Mouse (Mus musculus) neural tube, embryonic 15.5 days (tissue): ENCODE data around the gene Tes3-ps. TPM values are rescaled to one million over a fixed set of nuclear protein-coding genes. Genes with fewer than 3 reads are reported as not detected.

Source experiments
- ATAC-seq: fragments of 200-750 bp; cut with Nextera tagmentation; 2 replicates; pipeline ENCODE4 v1.8.0; 2017; ENCODE audit warnings: mild to moderate bottlenecking, moderate TSS enrichment, moderate library complexity; ENCODE audit not compliant: low FRiP score
- H3K27ac ChIP-seq: fragments of 300-500 bp; sonication (generic); replicated peaks from 2 replicates; pipeline ENCODE4 v1.5.1; 2015; ENCODE audit warnings: mild to moderate bottlenecking, inconsistent platforms
- H3K27me3 ChIP-seq: fragments of 300-500 bp; sonication (generic); replicated peaks from 2 replicates; pipeline ENCODE4 v1.6.1; 2015; ENCODE audit warnings: inconsistent platforms
- H3K36me3 ChIP-seq: fragments of 300-500 bp; sonication (generic); 2 replicates; pipeline ENCODE4 v1.6.1; 2015; ENCODE audit warnings: inconsistent platforms
- H3K4me1 ChIP-seq: fragments of 300-500 bp; sonication (generic); 2 replicates; pipeline ENCODE4 v1.6.1; 2015; ENCODE audit warnings: inconsistent platforms
- H3K4me2 ChIP-seq: fragments of 300-500 bp; sonication (generic); 2 replicates; pipeline ENCODE4 v1.6.1; 2015; ENCODE audit warnings: inconsistent platforms, mild to moderate bottlenecking, moderate library complexity
- H3K4me3 ChIP-seq: fragments of 300-500 bp; sonication (generic); replicated peaks from 2 replicates; pipeline ENCODE4 v1.5.1; 2015; ENCODE audit warnings: mild to moderate bottlenecking, inconsistent platforms
- H3K9ac ChIP-seq: fragments of 300-500 bp; sonication (generic); replicated peaks from 2 replicates; pipeline ENCODE4 v1.6.1; 2015; ENCODE audit warnings: mild to moderate bottlenecking, inconsistent platforms
- H3K9me3 ChIP-seq: fragments of 300-500 bp; sonication (generic); replicated peaks from 2 replicates; pipeline ENCODE4 v1.6.1; 2016; ENCODE audit warnings: inconsistent platforms
- WGBS: fragments of 180-500 bp; shearing (Covaris S2); methylation state at CpG from one replicate; pipeline ENCODE4 v1.1.7; 2015; ENCODE audit warnings: mixed read lengths; 5-methylcytosine and 5-hydroxymethylcytosine counted together
- polyA plus RNA-seq: library from polyadenylated mRNA; unstranded; fragments of >200 nt; fragmentation: Nextera tagmentation; extraction: Ambion mirVana; gene quantifications from 2 replicates; pipeline ENCODE4 v1.2.1, GENCODE M21; 2015

The Tes3-ps gene
- polyA plus RNA-seq, 1 experiment from 2014 or later, result 0.58 TPM

- Histone ChIP-seq H3K4me2 (no peak overlapping the region), H3K4me3 (no peak overlapping the region), H3K9me3 (no peaks in the 10 kb centered on the region), H3K9ac (no peak overlapping the region), H3K27ac (no peak overlapping the region), H3K27me3 (no peaks in the 10 kb centered on the region), H3K4me1 (no peaks in the 10 kb centered on the region), H3K36me3 (no peaks in the 10 kb centered on the region)
- 88% methylated on average over 3 of the region's 3 CpGs for WGBS
- no peak for ATAC-seq
Observed at GRCm38 (mm10) chr13:49507176-49507575, 14.1 kb downstream of the Tes3-ps start.

DNA sequence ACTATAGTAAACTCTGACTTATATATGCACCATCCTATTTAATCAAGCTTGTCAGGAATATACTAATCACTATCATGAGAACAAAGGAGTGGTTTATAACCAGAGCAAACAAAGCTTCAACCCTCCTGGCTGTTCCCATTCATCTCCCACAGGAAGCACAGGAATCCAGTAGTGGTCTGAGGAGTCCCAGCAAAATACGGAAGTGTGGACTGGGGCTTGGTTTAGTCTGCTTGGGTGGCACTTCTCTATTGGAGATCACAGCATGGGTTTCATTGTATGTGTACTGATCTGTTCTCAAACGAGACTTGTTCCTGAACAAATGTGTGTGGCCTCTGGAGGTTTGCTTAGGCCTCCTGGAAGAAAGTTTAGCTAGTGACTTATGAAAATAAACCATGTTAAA is 25.6 kb downstream of the Tes3-ps start:
- Histone ChIP-seq H3K9ac (no peak overlapping the region), H3K4me2 (no peak overlapping the region), H3K4me3 (no peak overlapping the region), H3K27ac (no peak overlapping the region), H3K9me3 (no peaks in the 10 kb centered on the region), H3K36me3 (no peaks in the 10 kb centered on the region), H3K4me1 (no peaks in the 10 kb centered on the region), H3K27me3 (no peaks in the 10 kb centered on the region)
- WGBS, result 24% methylated on average over 2 of the region's 2 CpGs
- no peak for ATAC-seq

DNA sequence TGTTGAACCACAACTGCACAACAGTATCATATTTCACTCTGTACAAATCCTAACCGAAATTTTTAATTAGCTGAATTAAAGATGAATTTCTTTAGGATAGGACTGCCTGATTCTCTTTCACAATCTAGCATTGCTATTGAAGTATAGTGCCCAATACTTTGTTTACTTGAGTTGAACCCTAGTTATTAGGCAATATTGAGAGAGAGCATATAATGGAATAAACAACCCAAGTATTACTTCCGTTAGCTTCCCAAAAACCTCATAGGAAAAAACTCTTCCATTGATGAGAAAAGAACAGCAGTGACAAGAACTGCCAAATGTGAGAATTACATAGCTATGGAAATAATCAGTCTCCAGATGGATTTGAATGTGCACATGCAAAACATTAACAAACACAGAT is 33.1 kb downstream of the Tes3-ps start:
- Histone ChIP-seq H3K4me2 (no peak overlapping the region), H3K27me3 (no peaks in the 10 kb centered on the region), H3K4me3 (no peak overlapping the region), H3K9ac (no peak overlapping the region), H3K9me3 (no peaks in the 10 kb centered on the region), H3K36me3 (no peaks in the 10 kb centered on the region), H3K27ac (no peak overlapping the region), H3K4me1 (no peaks in the 10 kb centered on the region)
- no peak for ATAC-seq
- 90% methylated on average over 2 of the region's 2 CpGs for WGBS

DNA sequence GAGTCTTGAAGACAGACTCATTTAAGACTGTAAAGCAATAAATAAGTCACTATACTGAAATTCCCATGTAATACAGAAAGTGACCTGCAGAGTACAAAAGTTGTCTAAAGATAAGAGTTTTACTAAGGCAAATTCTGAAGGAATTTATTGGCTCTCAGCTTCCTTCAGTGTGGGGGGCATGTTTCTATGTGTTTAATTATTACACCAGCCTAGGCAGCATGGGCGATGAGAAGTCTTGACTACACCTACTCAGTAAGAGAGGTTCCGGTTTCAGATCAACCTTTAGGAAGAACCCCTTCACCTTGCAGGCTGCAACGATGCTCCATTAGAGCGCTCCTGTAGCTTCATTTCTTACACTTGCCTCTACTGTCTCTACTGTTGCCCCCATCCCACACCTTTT is 37.5 kb downstream of the Tes3-ps start:
- 98% methylated on average over 4 of the region's 4 CpGs for WGBS
- Histone ChIP-seq H3K9ac (no peak overlapping the region), H3K36me3 (no peaks in the 10 kb centered on the region), H3K4me3 (no peak overlapping the region), H3K27me3 (no peaks in the 10 kb centered on the region), H3K4me1 (no peaks in the 10 kb centered on the region), H3K27ac (no peak overlapping the region), H3K4me2 (no peak overlapping the region), H3K9me3 (no peaks in the 10 kb centered on the region)
- no peak for ATAC-seq

DNA sequence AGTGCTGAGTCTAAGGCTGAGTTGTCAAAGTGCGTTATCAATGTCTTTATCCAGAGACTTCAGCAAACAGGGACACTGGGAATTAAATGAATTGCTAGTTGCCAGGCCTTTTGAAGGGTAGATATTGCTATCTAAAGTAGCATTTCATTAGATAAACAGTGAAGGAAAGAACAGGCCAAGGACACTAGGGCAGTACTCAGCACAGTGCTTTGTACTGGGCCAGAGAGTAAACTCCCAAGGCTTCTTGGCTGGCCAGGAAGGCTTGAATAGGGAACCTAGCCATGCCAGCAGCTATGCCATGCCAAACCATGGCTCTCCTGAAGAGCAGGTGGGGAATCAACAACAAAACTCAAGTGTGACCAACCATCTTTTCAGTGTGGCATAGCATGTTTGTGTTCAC is 43.8 kb downstream of the Tes3-ps start:
- no peak overlapping the region for H3K4me2 ChIP-seq
- H3K36me3 ChIP-seq, result no peaks in the 10 kb centered on the region
- ATAC-seq, result no peak
- no peak overlapping the region for H3K27ac ChIP-seq
- H3K27me3 ChIP-seq, result no peaks in the 10 kb centered on the region
- no peak overlapping the region for H3K9ac ChIP-seq
- H3K4me3 ChIP-seq, result no peak overlapping the region
- 95% methylated on average over 1 of the region's 1 CpGs for WGBS
- no peaks in the 10 kb centered on the region for H3K9me3 ChIP-seq
- no peaks in the 10 kb centered on the region for H3K4me1 ChIP-seq

DNA sequence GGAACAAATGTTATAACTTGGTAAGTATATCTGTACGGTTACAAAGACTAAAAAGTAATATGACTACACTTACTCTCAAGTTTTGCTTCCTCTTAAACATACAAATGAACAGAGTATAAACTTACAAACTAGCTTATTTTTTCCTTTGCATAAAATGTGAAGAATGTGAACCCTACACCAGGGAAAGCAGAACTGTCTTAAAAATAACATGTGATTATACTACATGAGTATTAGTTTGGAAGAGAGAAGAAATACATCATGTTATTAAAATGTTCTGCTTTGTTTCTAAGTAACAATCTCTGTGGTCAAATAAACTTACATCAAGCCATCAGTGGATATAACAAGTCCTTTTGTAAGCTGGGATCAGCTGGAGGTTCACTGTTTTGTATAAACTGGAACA is 45.6 kb downstream of the Tes3-ps start:
- Histone ChIP-seq H3K4me3 (no peak overlapping the region), H3K9me3 (no peaks in the 10 kb centered on the region)
- 95% methylated on average over 1 of the region's 1 CpGs for WGBS

GRCm38 (mm10) chr13:49544279-49544678 is 51.2 kb downstream of the Tes3-ps start, which contains the start of gene Aspn:
TSS of gene Aspn (plus strand) at chr13:49544443.
- H3K4me2 ChIP-seq, result no peak within 1 kb of the TSS
- WGBS, result 88% methylated on average over 3 of the region's 3 CpGs
- no peak within 1 kb of the TSS for H3K9ac ChIP-seq
- H3K4me3 ChIP-seq, result no peak within 1 kb of the TSS
- no peaks in the 10 kb centered on the region for H3K36me3 ChIP-seq
- ATAC-seq, result no peak
- H3K27ac ChIP-seq, result no peak within 1 kb of the TSS
- H3K4me1 ChIP-seq, result no peaks in the 10 kb centered on the region
- H3K27me3 ChIP-seq, result no peaks in the 10 kb centered on the region
- no peaks in the 10 kb centered on the region for H3K9me3 ChIP-seq

More for the DNA sequence above, 45.6 kb downstream of the Tes3-ps start:
- no peaks in the 10 kb centered on the region for H3K27me3 ChIP-seq
- no peak for ATAC-seq
- H3K36me3 ChIP-seq, result no peaks in the 10 kb centered on the region
- H3K4me1 ChIP-seq, result no peaks in the 10 kb centered on the region
- no peak overlapping the region for H3K27ac ChIP-seq
- H3K4me2 ChIP-seq, result no peak overlapping the region
- H3K9ac ChIP-seq, result no peak overlapping the region

DNA sequence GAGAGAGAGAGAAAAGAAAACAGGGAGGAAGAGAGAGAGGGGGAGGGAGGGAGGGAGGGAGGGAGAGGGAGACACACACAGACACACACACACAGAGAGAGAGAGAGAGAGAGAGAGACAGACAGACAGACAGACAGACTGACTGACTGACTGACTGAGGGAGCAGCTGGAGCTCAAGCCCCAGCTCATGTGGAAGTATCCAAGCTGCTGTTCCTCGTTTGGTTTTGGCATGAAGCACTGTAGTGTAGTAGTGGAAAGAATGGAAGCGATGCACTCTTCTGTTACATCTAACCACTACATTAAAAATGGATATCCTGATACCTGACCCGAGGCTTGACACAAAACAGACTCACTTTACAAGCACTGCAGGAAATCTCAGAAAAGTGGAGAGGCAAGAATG is 52.5 kb downstream of the Tes3-ps start:
- Histone ChIP-seq H3K36me3 (no peaks in the 10 kb centered on the region), H3K4me2 (no peak overlapping the region), H3K4me1 (no peaks in the 10 kb centered on the region), H3K27ac (no peak overlapping the region), H3K9me3 (no peaks in the 10 kb centered on the region), H3K27me3 (no peaks in the 10 kb centered on the region), H3K9ac (no peak overlapping the region), H3K4me3 (no peak overlapping the region)
- no peak for ATAC-seq
- WGBS, result 78% methylated on average over 3 of the region's 3 CpGs

Other genes starting within 250 kb of the Tes3-ps start
- gene Susd3, start 244.6 kb upstream of the Tes3-ps start, polyA plus RNA-seq, result 0.95 and 2.1 TPM in 2 replicates
- 2.1 and 2.2 TPM in 2 replicates for gene Fgd3, start 173.0 kb upstream of the Tes3-ps start, polyA plus RNA-seq
- 28.3 and 30.3 TPM in 2 replicates for gene Bicd2, start 151.7 kb upstream of the Tes3-ps start, polyA plus RNA-seq
- 13.1 and 13.6 TPM in 2 replicates for gene Ippk, start 72.1 kb upstream of the Tes3-ps start, polyA plus RNA-seq
- gene Ecm2, start 11.5 kb downstream of the Tes3-ps start, polyA plus RNA-seq, result 1.9 and 2.2 TPM in 2 replicates
- 6.1 and 6.5 TPM in 2 replicates for gene Aspn, start 51.1 kb downstream of the Tes3-ps start, polyA plus RNA-seq
- gene Omd, start 89.1 kb downstream of the Tes3-ps start, polyA plus RNA-seq, result 0.70 and 1.00 TPM in 2 replicates
- 17.8 and 20.1 TPM in 2 replicates for gene Ogn, start 114.7 kb downstream of the Tes3-ps start, polyA plus RNA-seq
- gene Cenpp, start 159.5 kb downstream of the Tes3-ps start, polyA plus RNA-seq, result 5.1 and 9.2 TPM in 2 replicates
- gene Nol8, start 159.8 kb downstream of the Tes3-ps start, polyA plus RNA-seq, result 15.6 and 16.7 TPM in 2 replicates
- 49.8 and 54.3 TPM in 2 replicates for gene Iars, start 188.8 kb downstream of the Tes3-ps start, polyA plus RNA-seq